Mouse (Mus musculus) cerebellum, adult 11 months (tissue): ENCODE measurements around the gene Itga6.
"Not testable (repeated sequence)": the region's sequence is repeated elsewhere in the genome, so short reads cannot be mapped to it uniquely, and the experiment has no call there.

ENCODE experiments used
- DNase-seq: peaks from one replicate; pipeline ENCODE4 v3.0.0; 2022

Gene Itga6

GRCm38 (mm10) chr2:71745610-71746374 is at the start of gene Itga6:
TSS of gene Itga6 (plus strand) at chr2:71745616.
- DNase-seq, result no peak

- no peak for DNase-seq
Observed at GRCm38 (mm10) chr2:71696776-71697175, 48.6 kb upstream of the Itga6 start.

- no peak for DNase-seq
Observed at GRCm38 (mm10) chr2:71697408-71698336, 47.7 kb upstream of the Itga6 start.

GRCm38 (mm10) chr2:71698366-71698765 is 47.0 kb upstream of the Itga6 start:
- no peak for DNase-seq

GRCm38 (mm10) chr2:71698942-71699341 is 46.5 kb upstream of the Itga6 start:
- no peak for DNase-seq

GRCm38 (mm10) chr2:71701341-71701740 is 44.1 kb upstream of the Itga6 start:
- DNase-seq, result no peak

- DNase-seq, result no peak
Observed at GRCm38 (mm10) chr2:71704309-71704708, 41.1 kb upstream of the Itga6 start.

GRCm38 (mm10) chr2:71708886-71709285 is 36.5 kb upstream of the Itga6 start:
- no peak for DNase-seq

GRCm38 (mm10) chr2:71711640-71712039 is 33.8 kb upstream of the Itga6 start:
- no peak for DNase-seq

- no peak for DNase-seq
Observed at GRCm38 (mm10) chr2:71714416-71714815, 31.0 kb upstream of the Itga6 start.

- no peak for DNase-seq
Observed at GRCm38 (mm10) chr2:71719005-71719386, 26.4 kb upstream of the Itga6 start.

- DNase-seq, result no peak
Observed at GRCm38 (mm10) chr2:71719387-71720034, 25.9 kb upstream of the Itga6 start.

- DNase-seq, result not testable (repeated sequence)
Observed at GRCm38 (mm10) chr2:71720556-71720955, 24.9 kb upstream of the Itga6 start.

GRCm38 (mm10) chr2:71722913-71723312 is 22.5 kb upstream of the Itga6 start:
- DNase-seq, result no peak

- DNase-seq, result no peak
Observed at GRCm38 (mm10) chr2:71723623-71724022, 21.8 kb upstream of the Itga6 start.

GRCm38 (mm10) chr2:71724028-71724427 is 21.4 kb upstream of the Itga6 start:
- DNase-seq, result no peak

- no peak for DNase-seq
Observed at GRCm38 (mm10) chr2:71725446-71725845, 20.0 kb upstream of the Itga6 start.

GRCm38 (mm10) chr2:71726883-71727676 is 18.3 kb upstream of the Itga6 start:
- no peak for DNase-seq

- DNase-seq, result no peak
Observed at GRCm38 (mm10) chr2:71728341-71728740, 17.1 kb upstream of the Itga6 start.

- DNase-seq, result no peak
Observed at GRCm38 (mm10) chr2:71728796-71729195, 16.6 kb upstream of the Itga6 start.

GRCm38 (mm10) chr2:71730623-71731612 is 14.5 kb upstream of the Itga6 start:
- DNase-seq, result no peak
